Mouse (Mus musculus) layer of hippocampus, adult 6 months (tissue): Measurements from ENCODE around the gene Adgrb3. TPM values are rescaled to one million over a fixed set of nuclear protein-coding genes. Genes with fewer than 3 reads are reported as not detected.

Source experiments
- long read RNA-seq, 2 experiments: library from polyadenylated mRNA; unstranded; transcript quantifications; one replicate each; pipeline ENCODE4 v2.0.0; 2019 to 2020
- polyA plus RNA-seq: library from polyadenylated mRNA; unstranded; fragments of <200 nt; fragmentation: Nextera tagmentation; gene quantifications from 2 replicates; pipeline ENCODE4 v1.2.3, GENCODE M21; 2021

The Adgrb3 gene
- polyA plus RNA-seq, result 30.1 and 30.9 TPM in 2 replicates
- long read RNA-seq, experiment 1, transcript Adgrb3-203 (16 exons, 2,953 nt), result major isoform, 11 of 87 reads
- long read RNA-seq, experiment 1, partial matches to known transcripts, result 53 of 87 reads
- long read RNA-seq, experiment 1, other reads (novel, unspliced or antisense), result 23 of 87 reads
- long read RNA-seq, experiment 2, full-length matches to known transcripts, result 41 of 219 reads
- long read RNA-seq, experiment 2, partial matches to known transcripts, result 111 of 219 reads
- long read RNA-seq, experiment 2, other reads (novel, unspliced or antisense), result 67 of 219 reads

DNA sequence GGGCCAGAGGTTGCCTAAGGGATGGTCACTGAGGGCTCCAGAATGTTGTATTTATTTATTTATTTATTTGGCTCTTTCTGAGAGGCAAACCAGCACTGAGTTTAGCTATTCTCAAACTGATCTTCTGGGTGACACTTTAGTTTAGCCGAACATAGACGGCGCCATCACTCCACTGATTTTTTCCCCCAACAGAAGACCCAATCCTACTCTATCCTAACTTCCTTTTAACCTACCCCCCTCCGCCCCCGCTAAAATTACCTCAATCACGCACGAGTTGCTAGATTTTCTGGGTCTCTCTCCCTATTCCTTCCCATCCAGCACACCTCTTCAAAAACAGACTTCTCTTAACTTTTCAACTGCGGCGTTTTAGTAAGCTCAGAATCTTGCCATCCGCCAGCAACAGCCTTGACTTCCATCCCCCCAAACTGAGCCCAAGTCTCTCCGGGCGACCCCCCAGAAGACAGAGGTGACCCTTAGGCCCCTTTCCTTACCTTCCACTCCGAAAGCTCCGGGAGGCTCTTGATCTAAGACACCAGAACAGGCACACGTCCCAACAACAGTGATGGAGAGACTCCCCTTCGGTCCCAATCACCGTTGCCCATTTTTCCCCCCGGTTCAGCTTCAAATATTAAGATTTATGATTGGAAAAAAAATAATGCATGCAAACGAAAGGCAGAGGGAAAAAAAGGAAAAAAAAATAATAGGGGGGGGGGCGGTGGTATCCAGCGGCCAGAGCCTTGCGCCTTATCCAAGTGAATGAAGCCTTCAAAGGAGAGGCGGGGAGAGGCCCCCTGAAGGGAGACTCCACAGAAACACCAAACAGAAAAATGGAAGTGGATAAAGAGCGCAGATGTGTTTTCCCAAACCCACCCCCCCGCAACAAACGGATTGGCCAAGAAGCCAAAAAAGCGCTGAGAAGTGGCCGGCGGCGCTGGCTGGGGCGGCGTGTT lies at the start of gene Adgrb3:
Adgrb3 (minus strand) TSS at position 737 of the 950 bp plus-strand sequence.

